Mouse (Mus musculus) G1E (cell line): ENCODE measurements around the gene Zbtb44. TPM values are rescaled to one million over a fixed set of nuclear protein-coding genes. Genes with fewer than 3 reads are reported as not detected.

Experiments used
- ATAC-seq: 2 replicates; pipeline ENCODE4 v1.8.0; 2016; ENCODE audit warnings: mild to moderate bottlenecking; ENCODE audit not compliant: insufficient number of reproducible peaks, poor library complexity, low FRiP score, severe bottlenecking; ENCODE audit errors: extremely low read depth
- DNase-seq: peaks from one replicate; pipeline ENCODE4 v3.0.0; 2012; ENCODE audit warnings: low spot score
- H3K27me3 ChIP-seq: 2 replicates; pipeline ENCODE4 v1.6.1; 2012; ENCODE audit warnings: mild to moderate bottlenecking, low read length, inconsistent platforms; ENCODE audit not compliant: insufficient read depth
- H3K36me3 ChIP-seq: replicated peaks from 2 replicates; pipeline ENCODE3; 2012; ENCODE audit warnings: mild to moderate bottlenecking, inconsistent platforms
- H3K4me1 ChIP-seq: 2 replicates; pipeline ENCODE4 v1.6.1; 2012; ENCODE audit warnings: low read depth, low read length, inconsistent platforms, mixed read lengths; ENCODE audit not compliant: insufficient read depth
- H3K4me3 ChIP-seq: 2 replicates; pipeline ENCODE4 v1.5.1; 2012; ENCODE audit warnings: low read depth, mild to moderate bottlenecking, inconsistent platforms, low read length, moderate library complexity, mixed read lengths
- H3K9me3 ChIP-seq: replicated peaks from 2 replicates; pipeline ENCODE4 v1.6.1; 2012; ENCODE audit warnings: inconsistent platforms
- CTCF ChIP-seq: IDR thresholded peaks from 2 replicates; pipeline ENCODE4 v1.5.1; 2012; ENCODE audit warnings: low read depth, low read length, inconsistent platforms, mixed read lengths
- GATA1 ChIP-seq: IDR thresholded peaks from 2 replicates; pipeline ENCODE4 v1.6.1; 2012; ENCODE audit warnings: borderline replicate concordance, low read length, inconsistent platforms, mixed read lengths
- GATA2 ChIP-seq: IDR thresholded peaks from 2 replicates; pipeline ENCODE4 v1.6.1; 2012; ENCODE audit warnings: low read depth, low read length, inconsistent platforms, borderline replicate concordance
- POLR2AphosphoS5 ChIP-seq: IDR thresholded peaks from 2 replicates; pipeline ENCODE4 v1.6.1; 2012; ENCODE audit warnings: low read depth, low read length, inconsistent platforms; ENCODE audit not compliant: insufficient replicate concordance
- TAL1 ChIP-seq: conservative IDR thresholded peaks from 2 replicates; pipeline ENCODE4 v1.6.1; 2012; ENCODE audit warnings: low read depth, low read length, inconsistent platforms, mixed read lengths
- polyA plus RNA-seq: library from polyadenylated mRNA; stranded (reverse); fragments of >175 nt; gene quantifications from 2 replicates; pipeline ENCODE4 v1.2.3, GENCODE M21; 2012
- total RNA-seq, 2 experiments: library from RNA; stranded (forward) in 1 of 2; stranded (reverse) in 1 of 2; fragments of 200-1000 nt in 1 of 2; fragments of >200 nt in 1 of 2; fragmentation: Nextera tagmentation in 1 of 2; gene quantifications; 2 replicates each; pipeline ENCODE4 v1.2.3; 2014 to 2017

Gene Zbtb44
- total and polyA plus RNA-seq, 3 experiments, result 7.4 to 58.2 (median 27.5) TPM

DNA sequence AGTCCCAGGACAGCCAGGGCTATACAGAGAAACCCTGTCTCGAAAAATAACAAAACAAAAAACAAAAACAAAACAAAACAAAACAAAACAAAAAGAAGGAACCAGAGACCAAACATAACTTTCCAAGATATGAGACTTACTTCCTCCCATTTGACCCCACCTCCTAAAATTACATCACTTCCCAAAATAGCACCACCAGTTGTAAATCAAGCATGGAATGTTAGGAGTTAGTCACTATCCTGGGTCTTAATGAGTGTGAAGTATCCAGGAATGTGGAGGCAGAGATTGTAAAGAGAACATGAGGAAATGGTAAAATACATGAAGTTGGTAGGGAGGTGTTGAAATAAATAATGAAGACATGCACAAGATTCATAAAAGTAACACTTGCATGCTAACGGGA is 21.1 kb upstream of the Zbtb44 start:
- Histone ChIP-seq H3K27me3 (peaks cover 12% of the 10 kb centered on the region), H3K4me3 (no peak overlapping the region), H3K4me1 (no peaks in the 10 kb centered on the region), H3K36me3 (no peaks in the 10 kb centered on the region), H3K9me3 (no peaks in the 10 kb centered on the region)
- no peak for DNase-seq
- TF ChIP-seq GATA1 (no peak), CTCF (no peak), TAL1 (no peak), GATA2 (no peak), POLR2AphosphoS5 (no peak)
- ATAC-seq, result no peak

- no peak for TF ChIP-seq CTCF
- no peak for TF ChIP-seq GATA2
- no peak for TF ChIP-seq POLR2AphosphoS5
- TF ChIP-seq GATA1, result no peak
- TF ChIP-seq TAL1, result no peak
- H3K27me3 ChIP-seq, result peaks cover 16% of the 10 kb centered on the region
- H3K4me3 ChIP-seq, result no peak overlapping the region
- ATAC-seq, result no peak
- H3K36me3 ChIP-seq, result no peaks in the 10 kb centered on the region
- DNase-seq, result no peak
- no peaks in the 10 kb centered on the region for H3K4me1 ChIP-seq
- no peaks in the 10 kb centered on the region for H3K9me3 ChIP-seq
Observed at GRCm38 (mm10) chr9:31010040-31010439, 20.4 kb upstream of the Zbtb44 start.

- Histone ChIP-seq H3K27me3 (peaks cover 16% of the 10 kb centered on the region), H3K4me1 (no peaks in the 10 kb centered on the region), H3K4me3 (no peak overlapping the region), H3K9me3 (no peaks in the 10 kb centered on the region), H3K36me3 (no peaks in the 10 kb centered on the region)
- DNase-seq (no peak), ATAC-seq (no peak)
- no peak for TF ChIP-seq GATA1
- TF ChIP-seq POLR2AphosphoS5, result no peak
- TF ChIP-seq TAL1, result no peak
- no peak for TF ChIP-seq GATA2
- no peak for TF ChIP-seq CTCF
Observed at GRCm38 (mm10) chr9:31010749-31011148, 19.7 kb upstream of the Zbtb44 start.

GRCm38 (mm10) chr9:31011533-31011932 is 18.9 kb upstream of the Zbtb44 start:
- H3K27me3 ChIP-seq, result peaks cover 19% of the 10 kb centered on the region
- DNase-seq (no peak), ATAC-seq (no peak)
- H3K36me3 ChIP-seq, result no peaks in the 10 kb centered on the region
- no peaks in the 10 kb centered on the region for H3K4me1 ChIP-seq
- H3K4me3 ChIP-seq, result no peak overlapping the region
- no peak for TF ChIP-seq POLR2AphosphoS5
- no peaks in the 10 kb centered on the region for H3K9me3 ChIP-seq

GRCm38 (mm10) chr9:31012674-31013073 is 17.8 kb upstream of the Zbtb44 start:
- H3K27me3 ChIP-seq, result peaks cover 19% of the 10 kb centered on the region
- ATAC-seq (no peak), DNase-seq (no peak)
- H3K4me1 ChIP-seq, result no peaks in the 10 kb centered on the region
- H3K9me3 ChIP-seq, result no peaks in the 10 kb centered on the region
- no peaks in the 10 kb centered on the region for H3K36me3 ChIP-seq
- TF ChIP-seq POLR2AphosphoS5 (no peak), GATA1 (no peak), GATA2 (no peak), TAL1 (no peak), CTCF (no peak)
- H3K4me3 ChIP-seq, result no peak overlapping the region

GRCm38 (mm10) chr9:31013415-31013814 is 17.0 kb upstream of the Zbtb44 start:
- Histone ChIP-seq H3K27me3 (peaks cover 19% of the 10 kb centered on the region), H3K4me3 (no peak overlapping the region), H3K36me3 (no peaks in the 10 kb centered on the region), H3K9me3 (no peaks in the 10 kb centered on the region), H3K4me1 (no peaks in the 10 kb centered on the region)
- no peak for ATAC-seq
- no peak for TF ChIP-seq POLR2AphosphoS5
- TF ChIP-seq GATA2, result no peak
- TF ChIP-seq CTCF, result no peak
- no peak for TF ChIP-seq TAL1
- no peak for TF ChIP-seq GATA1
- DNase-seq, result no peak

GRCm38 (mm10) chr9:31017616-31018015 is 12.8 kb upstream of the Zbtb44 start:
- H3K4me1 ChIP-seq, result no peaks in the 10 kb centered on the region
- H3K4me3 ChIP-seq, result no peak overlapping the region
- no peak for TF ChIP-seq CTCF
- TF ChIP-seq TAL1, result no peak
- TF ChIP-seq GATA2, result no peak
- no peak for ATAC-seq
- no peaks in the 10 kb centered on the region for H3K36me3 ChIP-seq
- no peak for DNase-seq
- H3K9me3 ChIP-seq, result no peaks in the 10 kb centered on the region
- H3K27me3 ChIP-seq, result peaks cover 22% of the 10 kb centered on the region
